Mouse (Mus musculus): Measurements from ENCODE around the gene Il21r. TPM values are rescaled to one million over a fixed set of nuclear protein-coding genes. Genes with fewer than 3 reads are reported as not detected.
A peak's percentile ranks its signal among the peaks of the same experiment; 100 is the strongest.

Gene Il21r
- polyA plus RNA-seq, 1 experiment from 2014 or later = 1.1 TPM

DNA sequence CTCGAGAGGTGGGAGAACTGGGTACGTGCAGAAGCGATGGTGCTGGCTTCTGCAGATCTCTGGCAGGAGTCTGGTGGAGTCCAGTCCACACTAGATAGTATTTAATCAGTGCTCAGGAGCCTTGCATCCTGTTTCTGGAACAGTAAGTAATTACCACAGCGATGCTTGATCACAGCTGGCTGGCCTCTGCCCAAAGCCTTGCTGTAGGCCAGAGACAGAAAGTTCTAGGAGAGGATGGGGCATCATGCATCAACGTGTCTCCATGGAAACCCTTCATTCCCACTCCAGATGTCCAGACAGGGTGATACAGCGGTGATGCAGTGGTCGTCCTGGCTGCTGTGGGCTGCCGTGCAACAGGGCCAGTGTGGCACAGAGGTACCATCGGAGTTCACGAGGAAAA lies 43.7 kb upstream of the Il21r start:
- no peak overlapping the region for H3K27ac ChIP-seq (ENCODE audit: low read depth, low read length)
- WGBS = 82% methylated on average over 10 of the region's 10 CpGs
- no peak for DNase-seq (ENCODE audit: low spot score)
- H3K9ac ChIP-seq (ENCODE audit: low read depth, low read length) = no peak overlapping the region
- H3K4me3 ChIP-seq (ENCODE audit: low read depth, low read length) = no peak overlapping the region
- ATAC-seq (replicated peaks; ENCODE audit: low FRiP score) = no peak
- H3K27me3 ChIP-seq (replicated peaks; ENCODE audit: control insufficient read depth, insufficient read depth, low read length) = no peaks in the 10 kb centered on the region
- no peak overlapping the region for H3K4me2 ChIP-seq
- H3K9me3 ChIP-seq (ENCODE audit: control insufficient read depth, low read length) = no peaks in the 10 kb centered on the region
- H3K4me1 ChIP-seq (replicated peaks; ENCODE audit: control insufficient read depth, insufficient read depth, low read length) = peaks cover 26% of the 10 kb centered on the region
- no peaks in the 10 kb centered on the region for H3K36me3 ChIP-seq (ENCODE audit: control insufficient read depth, insufficient read depth, low read length)

- Histone ChIP-seq H3K4me3 (ENCODE audit: low read depth, low read length) (no peak overlapping the region), H3K27me3 (replicated peaks; ENCODE audit: control insufficient read depth, insufficient read depth, low read length) (no peaks in the 10 kb centered on the region), H3K27ac (ENCODE audit: low read depth, low read length) (no peak overlapping the region), H3K4me2 (no peak overlapping the region), H3K4me1 (replicated peaks; ENCODE audit: control insufficient read depth, insufficient read depth, low read length) (peaks cover 21% of the 10 kb centered on the region), H3K9me3 (ENCODE audit: control insufficient read depth, low read length) (no peaks in the 10 kb centered on the region), H3K36me3 (ENCODE audit: control insufficient read depth, insufficient read depth, low read length) (no peaks in the 10 kb centered on the region), H3K9ac (ENCODE audit: low read depth, low read length) (no peak overlapping the region)
- DNase-seq (ENCODE audit: low spot score) = no peak
- 82% methylated on average over 7 of the region's 7 CpGs for WGBS
- ATAC-seq (replicated peaks; ENCODE audit: low FRiP score) = no peak
Measured at GRCm38 (mm10) chr7:125560146-125560785, 43.0 kb upstream of the Il21r start.

DNA sequence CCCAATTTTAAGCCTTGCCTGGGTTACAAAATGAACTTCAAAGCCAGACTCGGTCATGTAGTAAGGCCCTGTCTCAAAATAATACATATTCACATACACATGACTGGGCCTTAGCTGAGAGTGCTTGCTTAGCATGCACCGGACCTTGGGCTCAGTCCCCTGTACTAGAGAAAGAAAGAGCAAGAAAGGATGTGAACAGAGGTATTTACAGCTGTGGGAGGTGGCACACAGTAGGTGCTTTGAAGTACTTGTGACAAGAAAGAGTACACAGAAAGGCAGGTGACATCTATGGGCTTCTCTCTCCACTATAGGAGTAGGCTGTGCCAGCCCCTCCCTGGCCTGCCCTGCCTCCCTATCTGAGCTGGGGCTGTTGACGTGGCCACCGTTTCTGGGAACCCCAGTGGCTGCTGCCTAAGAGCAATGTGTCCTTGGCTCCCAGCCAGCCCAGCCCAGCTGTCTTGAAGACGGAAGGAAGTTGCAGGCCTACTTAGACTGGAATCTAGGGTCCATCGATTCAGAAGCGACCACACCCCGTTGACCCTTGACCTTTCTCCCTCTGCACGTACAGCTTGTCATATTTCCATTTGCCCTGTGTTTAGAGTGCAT lies 42.0 kb upstream of the Il21r start:
- no peaks in the 10 kb centered on the region for H3K36me3 ChIP-seq (ENCODE audit: control insufficient read depth, insufficient read depth, low read length)
- no peaks in the 10 kb centered on the region for H3K9me3 ChIP-seq (ENCODE audit: control insufficient read depth, low read length)
- H3K4me1 ChIP-seq (replicated peaks; ENCODE audit: control insufficient read depth, insufficient read depth, low read length) = peaks cover 14% of the 10 kb centered on the region; the same call in 1 of the 2 replicates
- no peak overlapping the region for H3K9ac ChIP-seq (ENCODE audit: low read depth, low read length)
- no peak overlapping the region for H3K4me3 ChIP-seq (ENCODE audit: low read depth, low read length)
- WGBS = 59% methylated on average over 9 of the region's 9 CpGs
- H3K27me3 ChIP-seq (replicated peaks; ENCODE audit: control insufficient read depth, insufficient read depth, low read length) = no peaks in the 10 kb centered on the region
- DNase-seq (ENCODE audit: low spot score) (no peak), ATAC-seq (replicated peaks; ENCODE audit: low FRiP score) (peak; percentile 56; the same call in 1 of the 2 replicates)
- H3K27ac ChIP-seq (ENCODE audit: low read depth, low read length) = no peak overlapping the region
- no peak overlapping the region for H3K4me2 ChIP-seq

DNA sequence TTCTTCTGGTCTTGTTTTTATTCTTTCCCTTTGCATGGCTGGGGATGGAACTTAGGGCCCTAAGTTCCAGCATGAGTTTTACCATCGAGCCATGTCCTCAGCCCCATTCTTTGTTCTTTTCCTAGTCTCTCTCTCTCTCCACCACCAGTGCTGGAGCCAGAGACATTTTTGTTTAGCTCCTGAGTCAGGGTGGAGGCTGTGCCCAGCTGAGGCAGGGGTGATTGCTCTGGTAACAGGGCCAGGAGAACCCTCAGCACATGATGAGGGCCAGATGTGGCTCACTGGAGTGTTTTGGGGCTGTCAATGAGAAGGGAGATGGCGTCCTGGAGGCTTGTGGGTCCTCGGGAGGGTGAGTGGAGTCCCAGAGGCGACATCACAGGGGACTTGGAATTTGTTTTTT lies 40.8 kb upstream of the Il21r start:
- ATAC-seq (replicated peaks; ENCODE audit: low FRiP score) = no peak
- H3K9me3 ChIP-seq (ENCODE audit: control insufficient read depth, low read length) = no peaks in the 10 kb centered on the region
- H3K4me1 ChIP-seq (replicated peaks; ENCODE audit: control insufficient read depth, insufficient read depth, low read length) = peaks cover 4% of the 10 kb centered on the region; the same call in 1 of the 2 replicates
- DNase-seq (ENCODE audit: low spot score) = no peak
- no peaks in the 10 kb centered on the region for H3K36me3 ChIP-seq (ENCODE audit: control insufficient read depth, insufficient read depth, low read length)
- no peak overlapping the region for H3K9ac ChIP-seq (ENCODE audit: low read depth, low read length)
- no peak overlapping the region for H3K4me3 ChIP-seq (ENCODE audit: low read depth, low read length)
- H3K27ac ChIP-seq (ENCODE audit: low read depth, low read length) = no peak overlapping the region
- H3K27me3 ChIP-seq (replicated peaks; ENCODE audit: control insufficient read depth, insufficient read depth, low read length) = no peaks in the 10 kb centered on the region
- H3K4me2 ChIP-seq = no peak overlapping the region
- 79% methylated on average over 4 of the region's 4 CpGs for WGBS

DNA sequence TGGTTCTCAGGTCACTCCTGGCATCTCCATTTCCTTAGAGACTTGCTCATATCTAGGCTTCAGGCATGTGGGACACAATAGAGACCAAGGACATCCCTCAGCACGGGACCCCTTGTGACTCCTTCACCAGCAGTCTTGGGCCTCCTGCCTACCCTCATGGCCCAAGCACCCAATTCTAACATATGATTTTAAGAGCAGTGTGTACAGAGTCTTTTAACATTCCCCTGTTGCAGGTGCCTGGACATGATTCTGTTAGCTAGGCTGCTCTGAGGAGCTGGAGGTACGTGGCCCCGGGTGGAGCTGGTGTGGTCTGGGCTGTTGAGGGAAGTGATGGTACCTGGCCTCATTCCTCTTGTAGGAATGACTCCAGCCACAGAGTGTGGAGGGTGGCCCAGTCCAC lies 40.1 kb upstream of the Il21r start:
- no peaks in the 10 kb centered on the region for H3K36me3 ChIP-seq (ENCODE audit: control insufficient read depth, insufficient read depth, low read length)
- H3K4me2 ChIP-seq = no peak overlapping the region
- H3K27ac ChIP-seq (ENCODE audit: low read depth, low read length) = no peak overlapping the region
- no peak for DNase-seq (ENCODE audit: low spot score)
- 80% methylated on average over 3 of the region's 3 CpGs for WGBS
- no peak overlapping the region for H3K4me3 ChIP-seq (ENCODE audit: low read depth, low read length)
- H3K27me3 ChIP-seq (replicated peaks; ENCODE audit: control insufficient read depth, insufficient read depth, low read length) = no peaks in the 10 kb centered on the region
- ATAC-seq (replicated peaks; ENCODE audit: low FRiP score) = no peak
- H3K4me1 ChIP-seq (replicated peaks; ENCODE audit: control insufficient read depth, insufficient read depth, low read length) = peaks cover 4% of the 10 kb centered on the region; the same call in 1 of the 2 replicates
- H3K9me3 ChIP-seq (ENCODE audit: control insufficient read depth, low read length) = no peaks in the 10 kb centered on the region
- no peak overlapping the region for H3K9ac ChIP-seq (ENCODE audit: low read depth, low read length)

- DNase-seq (ENCODE audit: low spot score) (no peak), ATAC-seq (replicated peaks; ENCODE audit: low FRiP score) (no peak)
- no peaks in the 10 kb centered on the region for H3K9me3 ChIP-seq (ENCODE audit: control insufficient read depth, low read length)
- H3K4me1 ChIP-seq (replicated peaks; ENCODE audit: control insufficient read depth, insufficient read depth, low read length) = peaks cover 4% of the 10 kb centered on the region; the same call in 1 of the 2 replicates
- H3K4me2 ChIP-seq = no peak overlapping the region
- no peaks in the 10 kb centered on the region for H3K36me3 ChIP-seq (ENCODE audit: control insufficient read depth, insufficient read depth, low read length)
- no peak overlapping the region for H3K9ac ChIP-seq (ENCODE audit: low read depth, low read length)
- no peak overlapping the region for H3K4me3 ChIP-seq (ENCODE audit: low read depth, low read length)
- no peaks in the 10 kb centered on the region for H3K27me3 ChIP-seq (replicated peaks; ENCODE audit: control insufficient read depth, insufficient read depth, low read length)
- WGBS = 79% methylated on average over 11 of the region's 11 CpGs
- H3K27ac ChIP-seq (ENCODE audit: low read depth, low read length) = no peak overlapping the region
Measured at GRCm38 (mm10) chr7:125564316-125565024, 38.8 kb upstream of the Il21r start.

GRCm38 (mm10) chr7:125565516-125566285 lies 37.5 kb upstream of the Il21r start:
- no peak overlapping the region for H3K4me2 ChIP-seq
- no peak for ATAC-seq (replicated peaks; ENCODE audit: low FRiP score)
- no peak for DNase-seq (ENCODE audit: low spot score)
- H3K9ac ChIP-seq (ENCODE audit: low read depth, low read length) = no peak overlapping the region
- peaks cover 4% of the 10 kb centered on the region; the same call in 1 of the 2 replicates for H3K4me1 ChIP-seq (replicated peaks; ENCODE audit: control insufficient read depth, insufficient read depth, low read length)
- H3K4me3 ChIP-seq (ENCODE audit: low read depth, low read length) = no peak overlapping the region
- H3K27ac ChIP-seq (ENCODE audit: low read depth, low read length) = no peak overlapping the region
- WGBS = 68% methylated on average over 12 of the region's 12 CpGs
- no peaks in the 10 kb centered on the region for H3K27me3 ChIP-seq (replicated peaks; ENCODE audit: control insufficient read depth, insufficient read depth, low read length)
- H3K9me3 ChIP-seq (ENCODE audit: control insufficient read depth, low read length) = no peaks in the 10 kb centered on the region
- no peaks in the 10 kb centered on the region; the same call in 1 of the 2 replicates for H3K36me3 ChIP-seq (ENCODE audit: control insufficient read depth, insufficient read depth, low read length)

- H3K9me3 ChIP-seq (ENCODE audit: control insufficient read depth, low read length) = no peaks in the 10 kb centered on the region
- no peaks in the 10 kb centered on the region; the same call in 1 of the 2 replicates for H3K36me3 ChIP-seq (ENCODE audit: control insufficient read depth, insufficient read depth, low read length)
- no peak overlapping the region for H3K4me3 ChIP-seq (ENCODE audit: low read depth, low read length)
- WGBS = 79% methylated on average over 2 of the region's 2 CpGs
- no peak overlapping the region for H3K9ac ChIP-seq (ENCODE audit: low read depth, low read length)
- no peak for ATAC-seq (replicated peaks; ENCODE audit: low FRiP score)
- no peaks in the 10 kb centered on the region for H3K27me3 ChIP-seq (replicated peaks; ENCODE audit: control insufficient read depth, insufficient read depth, low read length)
- H3K4me2 ChIP-seq = no peak overlapping the region
- DNase-seq (ENCODE audit: low spot score) = no peak
- no peak overlapping the region for H3K27ac ChIP-seq (ENCODE audit: low read depth, low read length)
- no peaks in the 10 kb centered on the region for H3K4me1 ChIP-seq (replicated peaks; ENCODE audit: control insufficient read depth, insufficient read depth, low read length)
Measured at GRCm38 (mm10) chr7:125566420-125566819, 36.8 kb upstream of the Il21r start.

Data from liver, embryonic 11.5 days (tissue).